Mouse (Mus musculus) cerebral cortex, adult 2 months (tissue): ENCODE measurements around the gene Hivep3.

Experiments
- whole genome bisulfite sequencing: fragments of 180-500 bp; shearing (Covaris S2); methylation state at CpG from one replicate; pipeline ENCODE4 v1.1.7; 2018; 5-methylcytosine and 5-hydroxymethylcytosine counted together

Gene Hivep3

DNA sequence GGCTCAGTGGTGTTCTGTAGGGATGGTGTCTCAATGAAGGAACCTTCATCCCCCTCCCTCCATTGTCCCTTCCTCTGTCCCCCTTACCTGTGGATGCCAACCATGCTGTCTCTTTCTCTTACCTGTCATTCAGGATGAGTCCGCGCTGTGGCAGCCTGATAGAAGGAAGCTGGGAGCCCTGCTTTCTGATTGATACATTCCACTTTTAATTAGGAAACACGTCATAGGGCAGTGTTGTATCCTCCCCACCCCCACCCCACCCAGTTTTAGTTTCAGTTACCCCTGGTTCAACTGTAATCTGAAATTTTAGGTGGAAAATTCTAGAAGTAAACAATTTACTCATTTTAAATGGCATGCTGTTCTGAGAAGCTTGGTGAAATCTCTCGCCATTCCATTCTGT, 173.5 kb downstream of the Hivep3 start:
- 93% methylated on average over 4 of the region's 4 CpGs for WGBS

GRCm38 (mm10) chr4:119911071-119911904, 177.7 kb downstream of the Hivep3 start:
- WGBS = 70% methylated on average over 13 of the region's 13 CpGs

- WGBS = 71% methylated on average over 2 of the region's 2 CpGs
Observed at GRCm38 (mm10) chr4:119912216-119912615, 178.6 kb downstream of the Hivep3 start.

- WGBS = 61% methylated on average over 4 of the region's 4 CpGs
Observed at GRCm38 (mm10) chr4:119914194-119914593, 180.6 kb downstream of the Hivep3 start.

- 92% methylated on average over 2 of the region's 2 CpGs for WGBS
Observed at GRCm38 (mm10) chr4:119915069-119915468, 181.5 kb downstream of the Hivep3 start.

GRCm38 (mm10) chr4:119917502-119917901, 183.9 kb downstream of the Hivep3 start:
- WGBS = 79% methylated on average over 7 of the region's 7 CpGs

DNA sequence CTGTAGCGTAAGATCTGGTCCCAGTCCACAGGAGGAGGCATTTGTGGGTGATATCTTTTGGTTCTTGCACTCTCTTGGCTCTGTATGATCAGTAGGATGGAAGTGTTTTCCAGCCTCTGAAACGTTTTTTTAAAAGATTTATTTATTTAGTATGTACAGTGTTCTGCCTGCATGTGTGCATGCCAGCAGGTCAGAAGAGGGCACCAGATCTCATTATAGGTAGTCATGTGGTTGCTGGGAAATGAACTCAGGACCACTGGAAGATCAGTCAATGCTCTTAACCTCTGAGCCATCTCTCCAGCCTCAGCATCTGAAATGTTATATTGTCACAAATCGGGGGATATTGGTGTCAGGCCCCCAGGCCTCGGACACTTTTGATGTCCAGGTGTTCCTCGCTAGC, 185.8 kb downstream of the Hivep3 start:
- WGBS = 75% methylated on average over 5 of the region's 5 CpGs

GRCm38 (mm10) chr4:119921022-119921717, 187.6 kb downstream of the Hivep3 start:
- 67% methylated on average over 12 of the region's 12 CpGs for WGBS

GRCm38 (mm10) chr4:119921723-119922266, 188.2 kb downstream of the Hivep3 start:
- 69% methylated on average over 8 of the region's 8 CpGs for WGBS

DNA sequence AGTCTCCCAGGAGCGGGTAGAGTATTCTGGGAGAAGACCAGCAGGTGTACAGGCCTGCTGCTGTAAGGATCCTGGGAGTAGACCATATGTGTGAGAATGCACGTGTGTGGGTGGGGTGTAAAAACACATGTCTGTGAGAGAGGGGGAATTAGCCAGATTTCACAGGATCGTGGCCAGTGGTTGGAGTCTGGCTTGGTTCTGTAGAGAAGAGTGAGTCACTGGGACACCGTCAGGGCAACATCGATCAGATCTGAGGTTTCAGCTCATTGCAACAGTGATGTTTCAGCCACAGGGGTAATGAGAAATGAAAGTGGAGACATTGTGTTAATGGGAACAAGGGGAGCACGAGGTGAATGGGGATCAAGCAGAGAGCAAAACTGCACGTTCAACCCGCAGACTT, 189.4 kb downstream of the Hivep3 start:
- WGBS = 69% methylated on average over 8 of the region's 8 CpGs

DNA sequence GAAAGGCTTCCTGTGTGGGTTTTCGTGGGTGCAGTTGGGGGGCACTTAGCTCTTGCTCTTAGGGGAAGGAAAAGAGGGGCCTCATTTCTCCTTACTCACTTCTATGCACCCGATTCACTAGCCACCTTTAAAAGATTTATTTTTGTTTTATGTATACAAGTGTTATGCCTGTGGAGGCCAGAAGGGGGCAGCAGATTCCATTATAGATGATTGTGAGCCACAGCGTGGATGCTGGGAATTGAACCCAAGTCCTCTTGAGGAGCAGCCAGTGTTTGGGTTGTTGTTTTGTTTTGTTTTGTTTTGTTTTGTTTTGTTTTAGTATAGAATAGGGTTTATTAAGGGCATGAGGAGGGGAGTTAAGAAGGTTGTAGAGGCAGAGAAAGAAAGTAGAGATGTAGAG, 189.8 kb downstream of the Hivep3 start:
- 94% methylated on average over 3 of the region's 3 CpGs for WGBS

GRCm38 (mm10) chr4:119931923-119932322, 198.3 kb downstream of the Hivep3 start:
- 48% methylated on average over 8 of the region's 8 CpGs for WGBS

GRCm38 (mm10) chr4:119932549-119933257, 199.1 kb downstream of the Hivep3 start:
- 37% methylated on average over 13 of the region's 13 CpGs for WGBS

DNA sequence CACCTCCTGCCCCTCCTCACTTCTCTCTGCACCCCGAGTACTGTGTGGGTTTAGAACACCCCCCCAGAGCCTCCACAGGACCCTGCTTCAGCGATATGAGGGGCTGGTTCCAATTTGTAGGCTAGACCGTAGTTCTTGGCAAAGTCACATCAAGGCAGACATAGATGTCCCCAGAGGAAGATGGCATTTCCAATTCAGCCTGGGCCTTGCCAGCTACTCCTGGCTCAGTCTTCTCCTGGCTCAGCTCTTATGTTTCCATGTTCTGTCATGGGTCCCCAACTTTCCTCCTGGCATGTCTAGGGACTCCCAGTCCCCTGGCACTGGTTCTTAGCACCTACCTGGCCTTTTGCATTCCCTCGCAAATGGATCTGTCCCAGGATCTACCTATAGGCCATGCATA, 201.3 kb downstream of the Hivep3 start:
- 59% methylated on average over 4 of the region's 4 CpGs for WGBS

DNA sequence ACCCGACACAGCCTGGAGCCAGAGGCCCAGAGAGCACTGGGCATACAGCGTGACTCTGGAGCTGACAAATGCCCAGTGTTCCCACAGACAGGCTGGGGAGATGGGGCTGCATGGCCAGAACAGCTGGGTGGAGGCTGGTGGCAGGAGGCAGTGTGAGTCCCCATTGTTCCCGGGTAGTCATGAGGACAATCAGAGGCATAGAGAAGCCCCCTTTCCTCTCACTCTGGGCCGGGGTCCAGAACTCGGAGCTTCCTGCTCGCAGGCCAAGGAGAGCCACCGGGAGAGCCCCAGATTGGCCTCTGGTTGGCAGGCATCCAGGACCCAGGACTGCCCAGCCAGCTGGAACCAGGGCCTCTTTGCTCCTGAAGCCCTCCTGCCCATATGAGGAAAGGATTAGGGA, 204.3 kb downstream of the Hivep3 start:
- WGBS = 36% methylated on average over 7 of the region's 7 CpGs

DNA sequence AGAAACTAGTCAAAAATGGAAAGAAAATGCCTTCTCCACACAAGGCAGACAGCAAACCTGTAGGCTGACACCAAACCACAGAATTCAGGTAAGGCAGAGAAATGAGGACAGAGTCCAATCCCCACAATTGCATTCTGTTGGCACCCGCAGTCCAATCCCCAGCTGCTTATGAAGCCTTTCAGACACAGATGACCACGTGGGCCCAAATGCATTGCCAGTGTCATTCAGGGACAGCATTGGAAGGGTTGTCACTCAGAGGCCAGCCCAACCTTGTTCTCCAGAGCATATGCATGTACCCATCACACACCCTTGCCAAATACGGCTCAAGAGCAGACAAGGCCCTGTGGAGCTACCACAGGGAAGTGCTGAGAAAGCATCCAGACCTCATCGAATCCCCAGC, 204.9 kb downstream of the Hivep3 start:
- 64% methylated on average over 4 of the region's 4 CpGs for WGBS

DNA sequence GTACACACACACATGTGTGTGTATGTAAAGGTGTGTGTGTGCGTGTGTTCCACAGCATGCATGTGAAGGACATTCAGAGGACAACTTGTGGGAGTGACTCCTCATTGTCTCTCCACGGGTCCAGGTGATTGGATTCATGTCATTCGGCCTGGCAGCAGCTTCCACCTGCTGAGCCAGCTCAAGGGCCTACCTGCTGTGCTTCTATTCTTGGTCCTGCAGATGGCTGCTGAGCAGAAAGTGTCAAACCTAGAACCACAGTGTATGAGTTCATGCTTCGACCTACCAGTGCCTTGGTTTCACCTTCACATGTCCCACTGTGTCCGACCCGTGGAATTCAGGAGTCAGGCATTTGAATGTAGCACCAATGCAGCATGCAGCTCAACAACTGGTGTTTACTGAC, 206.2 kb downstream of the Hivep3 start:
- WGBS = 87% methylated on average over 6 of the region's 6 CpGs

- WGBS = 54% methylated on average over 3 of the region's 3 CpGs
Observed at GRCm38 (mm10) chr4:119946224-119946887, 212.8 kb downstream of the Hivep3 start.

DNA sequence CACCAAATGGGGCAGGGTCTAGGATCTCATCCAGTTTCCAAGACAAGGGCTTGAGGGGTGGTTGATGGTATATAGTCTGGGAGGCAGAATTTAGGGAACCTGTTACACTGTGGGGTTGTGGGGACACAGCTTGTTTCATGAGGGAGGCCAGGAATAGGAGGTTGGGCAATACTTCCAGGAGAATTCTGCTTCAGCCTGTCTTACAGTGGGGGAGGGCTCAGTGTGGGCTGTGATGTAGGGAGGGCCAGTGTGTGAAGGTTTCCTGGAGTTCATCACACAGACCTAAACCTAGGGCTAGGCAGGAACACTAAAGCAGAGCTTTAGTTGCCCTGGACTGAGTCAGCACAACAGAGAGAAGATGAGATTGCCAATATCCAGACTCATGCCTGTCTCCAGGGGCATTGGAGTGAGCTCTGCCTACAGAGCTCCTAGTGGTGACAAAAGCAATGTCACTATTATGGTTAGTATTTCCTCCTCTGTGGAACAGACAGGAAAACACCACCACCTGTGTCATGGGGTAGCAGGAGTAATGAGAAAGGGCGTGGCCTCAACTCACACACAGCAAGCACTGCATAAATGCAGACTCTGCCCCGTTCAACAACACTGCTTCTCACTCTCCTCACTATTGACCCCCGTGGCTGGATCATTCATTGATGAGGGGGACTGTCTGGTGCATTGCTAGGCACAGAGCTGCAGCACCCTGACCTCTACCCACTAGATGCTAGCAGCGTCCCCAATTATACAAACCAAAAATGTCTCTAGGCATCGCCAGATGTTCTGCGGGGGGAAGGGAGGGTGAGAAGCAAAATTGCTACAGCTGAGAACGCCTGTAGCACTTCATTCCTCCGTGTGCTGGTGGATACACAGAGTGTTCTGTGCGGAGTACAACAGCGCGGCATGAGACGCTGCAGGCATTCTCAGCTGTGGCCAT, 213.9 kb downstream of the Hivep3 start:
- 49% methylated on average over 12 of the region's 12 CpGs for WGBS

DNA sequence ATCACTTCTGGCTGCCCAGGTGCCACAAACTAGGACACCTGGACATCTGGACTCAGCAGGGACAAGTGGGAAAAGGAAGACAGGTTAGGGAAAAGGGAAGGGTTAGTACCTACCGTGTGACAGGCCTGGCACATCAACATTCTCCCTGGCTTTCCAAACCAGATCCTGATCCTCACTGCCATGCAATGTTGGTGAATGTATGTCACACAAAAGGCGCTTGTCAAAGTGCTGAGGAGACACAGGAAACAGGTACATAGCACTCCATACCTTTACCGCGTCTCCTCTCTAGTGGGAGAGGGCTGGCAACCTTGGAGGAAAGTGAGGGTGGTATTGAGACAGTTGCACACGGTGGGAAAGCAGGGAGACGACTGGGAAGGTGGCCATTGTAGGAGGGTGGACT, 214.8 kb downstream of the Hivep3 start:
- 58% methylated on average over 6 of the region's 6 CpGs for WGBS
